Mouse (Mus musculus): ENCODE data around the gene Spsb3. TPM values are rescaled to one million over a fixed set of nuclear protein-coding genes. Genes with fewer than 3 reads are reported as not detected.

Gene Spsb3
- total and polyA plus RNA-seq, 3 experiments = 14.4 to 23.3 (median 21.3) TPM

DNA sequence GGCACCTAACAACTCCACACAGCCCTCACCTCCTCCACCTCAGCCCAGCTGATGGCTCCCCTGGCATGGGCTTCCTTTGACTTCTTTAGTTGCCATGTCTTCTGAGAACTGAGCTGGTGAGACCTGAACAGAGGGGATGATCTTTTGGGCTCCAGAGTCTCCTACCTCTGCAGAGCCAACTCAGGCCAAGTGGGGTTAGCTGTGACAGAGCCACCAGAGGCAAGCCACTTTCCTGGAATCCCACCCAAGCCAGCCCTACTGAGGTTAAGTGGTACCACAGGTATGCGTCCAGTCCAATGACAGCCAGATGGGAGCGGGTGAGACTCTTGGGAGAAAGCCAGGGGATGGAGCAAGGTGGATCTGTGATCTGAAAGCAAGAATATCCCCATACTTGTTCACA lies 6.8 kb downstream of the Spsb3 start:
- H3K4me2 ChIP-seq (ENCODE audit: insufficient read depth, low read depth, poor library complexity, severe bottlenecking) = no peak overlapping the region

DNA sequence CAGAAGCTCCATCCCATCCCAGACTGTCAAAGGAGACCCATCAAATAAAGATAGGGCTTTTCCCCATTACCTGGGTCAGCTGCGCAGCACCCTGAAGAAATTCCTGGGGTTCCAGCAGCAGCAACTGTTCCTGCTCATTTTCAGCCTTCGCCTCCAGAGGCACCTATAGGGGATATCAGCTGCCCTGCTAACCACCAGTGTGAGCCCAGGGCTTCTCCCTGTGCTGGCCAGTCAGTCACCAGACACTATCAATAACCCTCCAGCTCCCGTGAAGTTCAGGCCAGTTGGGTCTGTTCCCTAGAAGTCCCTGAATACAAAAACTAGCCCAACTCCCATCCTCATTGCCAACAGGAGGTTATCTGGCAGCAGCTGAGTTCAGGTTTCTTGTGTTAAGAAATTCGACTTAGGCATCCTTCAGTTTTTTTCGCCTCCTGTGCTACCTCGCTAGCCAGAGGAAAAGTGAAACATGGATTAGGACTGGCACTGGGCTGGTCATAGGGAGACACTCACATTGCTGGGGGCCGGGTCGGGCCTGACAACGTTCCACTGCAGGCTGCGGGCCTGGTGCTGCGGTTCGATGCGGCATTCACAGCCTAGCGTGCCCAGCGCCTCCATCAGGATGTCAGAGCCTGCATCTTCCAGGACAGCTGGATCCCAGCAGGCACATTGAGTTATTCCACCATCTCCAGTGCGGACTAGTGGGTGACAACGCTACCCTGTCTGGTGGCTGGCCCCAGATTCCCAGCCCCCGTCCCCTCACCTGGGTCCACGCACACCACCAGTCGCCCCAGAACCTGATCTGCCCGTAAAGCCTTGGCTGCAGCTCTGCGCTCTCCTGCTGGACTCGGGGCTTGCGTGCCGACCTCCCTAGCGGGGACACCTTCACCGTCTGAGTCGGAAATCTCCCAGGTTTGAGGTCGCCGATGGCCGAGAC lies 7.9 kb downstream of the Spsb3 start:
- DNase-seq (ENCODE audit: extremely low read depth) = no peak
- TF ChIP-seq RCOR1 (conservative IDR thresholded peaks at IDR 0.05; ENCODE audit: low read depth, low read length) = no peak
- TF ChIP-seq CTCF (conservative IDR thresholded peaks at IDR 0.05 in 1 of 2, IDR thresholded peaks at IDR 0.05 in 1 of 2; ENCODE audit: low read depth in 2 of 2, low read length in 2 of 2) = no peak
- no peak for TF ChIP-seq MAX (IDR thresholded peaks at IDR 0.05; ENCODE audit: low read length)
- TF ChIP-seq JUN (IDR thresholded peaks at IDR 0.05; ENCODE audit: insufficient read depth, low read depth, low read length) = no peak
- H3K4me3 ChIP-seq (replicated peaks in 1 of 3; ENCODE audit: low read depth in 2 of 3, low read length in 2 of 3, poor library complexity in 1 of 3) = peak overlapping the region; percentile 83 to 94 (median 92)
- peak overlapping the region; percentile 62 for H3K27ac ChIP-seq (ENCODE audit: insufficient read depth, low read depth)
- peaks cover 17 to 75% of the 10 kb centered on the region in 2 experiments for H3K4me1 ChIP-seq (ENCODE audit: control insufficient read depth in 1 of 2, insufficient read depth in 2 of 2)
- dilution Hi-C loops (cut with MboI; ENCODE audit: extremely low pct_ligation_motif_present, extremely low pct_unique_long_range_greater_than_20kb, low sequenced_read_pairs) (no loop called here), in situ Hi-C loops (cut with MboI; ENCODE audit: low pct_ligation_motif_present, low pct_unique_long_range_greater_than_20kb, low sequenced_read_pairs) (no loop called here)
- H3K27me3 ChIP-seq (replicated peaks) = no peaks in the 10 kb centered on the region
- H3K79me2 ChIP-seq (replicated peaks; ENCODE audit: control insufficient read depth, extremely low read depth, insufficient read depth, poor library complexity, severe bottlenecking) = peaks cover 15% of the 10 kb centered on the region
- H3K36me3 ChIP-seq (replicated peaks in 1 of 2; ENCODE audit: control insufficient read depth in 1 of 2, insufficient read depth in 1 of 2, low read length in 1 of 2) = peaks cover 66 to 72% of the 10 kb centered on the region in 2 experiments
- peak overlapping the region; percentile 91 for H3K4me2 ChIP-seq (ENCODE audit: insufficient read depth, low read depth, poor library complexity, severe bottlenecking)
- H3K9me3 ChIP-seq (replicated peaks; ENCODE audit: low read length) = no peaks in the 10 kb centered on the region
- peak overlapping the region; percentile 74 for H3K9ac ChIP-seq (ENCODE audit: insufficient read depth, low read depth)

More for the DNA sequence above, 6.8 kb downstream of the Spsb3 start:
- Histone ChIP-seq H3K4me1 (ENCODE audit: control insufficient read depth in 1 of 2, insufficient read depth in 2 of 2) (peaks cover 14 to 78% of the 10 kb centered on the region in 2 experiments), H3K79me2 (replicated peaks; ENCODE audit: control insufficient read depth, extremely low read depth, insufficient read depth, poor library complexity, severe bottlenecking) (peaks cover 15% of the 10 kb centered on the region), H3K27me3 (replicated peaks) (no peaks in the 10 kb centered on the region), H3K36me3 (replicated peaks in 1 of 2; ENCODE audit: control insufficient read depth in 1 of 2, insufficient read depth in 1 of 2, low read length in 1 of 2) (peaks cover 56 to 72% of the 10 kb centered on the region in 2 experiments), H3K27ac (ENCODE audit: insufficient read depth, low read depth) (no peak overlapping the region), H3K9me3 (replicated peaks; ENCODE audit: low read length) (no peaks in the 10 kb centered on the region), H3K4me3 (replicated peaks in 1 of 3; ENCODE audit: low read depth in 2 of 3, low read length in 2 of 3, poor library complexity in 1 of 3) (no peak overlapping the region), H3K9ac (ENCODE audit: insufficient read depth, low read depth) (no peak overlapping the region)
- dilution Hi-C loops (cut with MboI; ENCODE audit: extremely low pct_ligation_motif_present, extremely low pct_unique_long_range_greater_than_20kb, low sequenced_read_pairs) (no loop called here), in situ Hi-C loops (cut with MboI; ENCODE audit: low pct_ligation_motif_present, low pct_unique_long_range_greater_than_20kb, low sequenced_read_pairs) (no loop called here)
- TF ChIP-seq MEF2A (IDR thresholded peaks at IDR 0.05; ENCODE audit: borderline replicate concordance, low read depth, low read length) = no peak
- no peak for TF ChIP-seq USF1 (IDR thresholded peaks at IDR 0.05; ENCODE audit: low read depth, low read length)
- no peak for TF ChIP-seq MYC (IDR thresholded peaks at IDR 0.05; ENCODE audit: low read depth, low read length)
- no peak for TF ChIP-seq POLR2A (IDR thresholded peaks at IDR 0.05; ENCODE audit: low read depth, low read length)
- TF ChIP-seq ZKSCAN1 (IDR thresholded peaks at IDR 0.05; ENCODE audit: borderline replicate concordance, low read depth, low read length) = no peak
- no peak for TF ChIP-seq PAX5 (IDR thresholded peaks at IDR 0.05; ENCODE audit: low read length)
- no peak for TF ChIP-seq MXI1 (IDR thresholded peaks at IDR 0.05; ENCODE audit: low read depth, low read length)
- no peak for TF ChIP-seq NELFE (IDR thresholded peaks at IDR 0.05; ENCODE audit: low read depth, low read length)
- TF ChIP-seq KAT2A (IDR thresholded peaks at IDR 0.05; ENCODE audit: insufficient replicate concordance, low read length) = no peak
- no peak for TF ChIP-seq USF2 (conservative IDR thresholded peaks at IDR 0.05; ENCODE audit: low read depth, low read length)
- TF ChIP-seq ZC3H11A (IDR thresholded peaks at IDR 0.05; ENCODE audit: low read depth, low read length) = no peak
- TF ChIP-seq IRF4 (IDR thresholded peaks at IDR 0.05; ENCODE audit: low read depth, low read length) = no peak
- TF ChIP-seq SIN3A (IDR thresholded peaks at IDR 0.05; ENCODE audit: low read length) = no peak
- DNase-seq (ENCODE audit: extremely low read depth) = no peak

All from CH12.LX (cell line).